22 mouse cellular contexts compared by ENCODE assay signal in genomic region chr6:37011597-37011996, GRCm38 (mm10).
DNase-seq lines count a peak whose midpoint lies in the region; ATAC-seq and TF ChIP-seq lines count a peak whose summit lies in the region.
"Had no signal": no experiment of that assay in that cellular context is flagged by ENCODE, and none has a peak within 500 bp of the region (broad histone marks: within the 10 kb centered on the region; RNA-seq: fewer than 3 reads in every experiment).

No protein-coding gene starts in this region.

- ATAC-seq in forebrain, postnatal 0 days, result no peak
- no peak for ATAC-seq in forebrain, embryonic 13.5 days
- no peak for ATAC-seq in midbrain, postnatal 0 days (ENCODE audit: low FRiP score)
- ATAC-seq in midbrain, embryonic 15.5 days (replicated peaks), result no peak
- no peak for ATAC-seq in midbrain, embryonic 11.5 days (ENCODE audit: low FRiP score)
- ATAC-seq: forebrain, embryonic 16.5 days had no signal

- no peaks in the 10 kb centered on the region for H3K9me3 ChIP-seq in forebrain, postnatal 0 days (ENCODE audit: low read length)
- H3K9me3 ChIP-seq in forebrain, embryonic 13.5 days (replicated peaks), result no peaks in the 10 kb centered on the region
- no peaks in the 10 kb centered on the region for H3K9me3 ChIP-seq in midbrain, postnatal 0 days (ENCODE audit: low read length)
- H3K9me3 ChIP-seq in midbrain, embryonic 15.5 days, result no peaks in the 10 kb centered on the region
- no peaks in the 10 kb centered on the region for H3K9me3 ChIP-seq in midbrain, embryonic 11.5 days (ENCODE audit: control insufficient read depth, low read length)
- H3K9me3 ChIP-seq: embryonic facial prominence, embryonic 12.5 days; heart, embryonic 15.5 days had no signal

- H3K4me1 ChIP-seq in forebrain, postnatal 0 days (ENCODE audit: insufficient read depth), result 0 out of 2 replicates have a peak, but pooled peaks cover 4% of the 10 kb centered on the region
- H3K4me1 ChIP-seq in forebrain, embryonic 13.5 days, result peaks cover 6% of the 10 kb centered on the region; the same call in 1 of the 2 replicates
- H3K4me1 ChIP-seq in midbrain, postnatal 0 days (ENCODE audit: insufficient read depth, low read length), result no peaks in the 10 kb centered on the region
- no peaks in the 10 kb centered on the region for H3K4me1 ChIP-seq in midbrain, embryonic 15.5 days
- H3K4me1 ChIP-seq in midbrain, embryonic 11.5 days (ENCODE audit: control insufficient read depth, insufficient read depth, low read length), result no peaks in the 10 kb centered on the region
- H3K4me1 ChIP-seq: embryonic facial prominence, embryonic 12.5 days had no signal

- TF ChIP-seq CTCF in forebrain, postnatal 0 days (IDR thresholded peaks at IDR 0.05; ENCODE audit: low read depth), result 0 out of 2 replicates have a peak, but pooled peaks have one; percentile 7
- TF ChIP-seq CTCF in layer of hippocampus, adult 2 months (conservative IDR thresholded peaks at IDR 0.05), result peak; percentile 43
- TF ChIP-seq CTCF in midbrain, postnatal 0 days (IDR thresholded peaks at IDR 0.05), result peak; percentile 41

- no peak overlapping the region for H3K4me2 ChIP-seq in forebrain, postnatal 0 days (ENCODE audit: low read depth)
- H3K4me2 ChIP-seq in forebrain, embryonic 13.5 days, result no peak overlapping the region
- H3K4me2 ChIP-seq in midbrain, postnatal 0 days (ENCODE audit: low read depth, low read length, poor library complexity, severe bottlenecking), result no peak overlapping the region
- no peak overlapping the region for H3K4me2 ChIP-seq in midbrain, embryonic 15.5 days
- no peak overlapping the region for H3K4me2 ChIP-seq in midbrain, embryonic 11.5 days
- H3K4me2 ChIP-seq: embryonic facial prominence, embryonic 12.5 days; heart, embryonic 11.5 days; heart, embryonic 15.5 days; hindbrain, embryonic 14.5 days had no signal

- H3K27ac ChIP-seq in forebrain, postnatal 0 days (ENCODE audit: low read depth, low read length), result no peak overlapping the region
- H3K27ac ChIP-seq in forebrain, embryonic 13.5 days, result no peak overlapping the region
- H3K27ac ChIP-seq in layer of hippocampus, adult 2 months, result no peak overlapping the region
- no peak overlapping the region for H3K27ac ChIP-seq in midbrain, postnatal 0 days (ENCODE audit: low read depth, low read length)
- H3K27ac ChIP-seq in midbrain, embryonic 15.5 days, result no peak overlapping the region
- no peak overlapping the region for H3K27ac ChIP-seq in midbrain, embryonic 11.5 days (ENCODE audit: low read depth, low read length)
- H3K27ac ChIP-seq: embryonic facial prominence, embryonic 12.5 days; heart, adult 2 months; heart, embryonic 15.5 days; hindbrain, embryonic 14.5 days had no signal

- H3K36me3 ChIP-seq in forebrain, postnatal 0 days (ENCODE audit: insufficient read depth), result peaks cover 5% of the 10 kb centered on the region; the same call in 1 of the 2 replicates
- H3K36me3 ChIP-seq in forebrain, embryonic 13.5 days (ENCODE audit: poor library complexity, severe bottlenecking), result no peaks in the 10 kb centered on the region
- H3K36me3 ChIP-seq in midbrain, postnatal 0 days (ENCODE audit: insufficient read depth, low read length), result no peaks in the 10 kb centered on the region; the same call in 1 of the 2 replicates
- H3K36me3 ChIP-seq in midbrain, embryonic 15.5 days (replicated peaks), result no peaks in the 10 kb centered on the region
- no peaks in the 10 kb centered on the region for H3K36me3 ChIP-seq in midbrain, embryonic 11.5 days (ENCODE audit: control insufficient read depth, insufficient read depth, low read length)
- H3K36me3 ChIP-seq: embryonic facial prominence, embryonic 12.5 days; heart, embryonic 15.5 days had no signal

- no peak overlapping the region for H3K9ac ChIP-seq in forebrain, postnatal 0 days
- no peak overlapping the region for H3K9ac ChIP-seq in forebrain, embryonic 13.5 days
- H3K9ac ChIP-seq in midbrain, postnatal 0 days (replicated peaks; ENCODE audit: low read length, poor library complexity, severe bottlenecking), result no peak overlapping the region
- H3K9ac ChIP-seq in midbrain, embryonic 15.5 days, result no peak overlapping the region
- no peak overlapping the region for H3K9ac ChIP-seq in midbrain, embryonic 11.5 days (ENCODE audit: low read length)
- H3K9ac ChIP-seq: embryonic facial prominence, embryonic 12.5 days; heart, embryonic 15.5 days; hindbrain, embryonic 14.5 days had no signal

- WGBS in forebrain, postnatal 0 days, result 93% methylated on average over 2 of the region's 2 CpGs
- 92% methylated on average over 2 of the region's 2 CpGs for WGBS in forebrain, embryonic 13.5 days
- 90% methylated on average over 2 of the region's 2 CpGs for WGBS in midbrain, postnatal 0 days
- 97% methylated on average over 2 of the region's 2 CpGs for WGBS in midbrain, embryonic 15.5 days
- WGBS in midbrain, embryonic 11.5 days, result 86% methylated on average over 2 of the region's 2 CpGs

- no peaks in the 10 kb centered on the region for H3K27me3 ChIP-seq in forebrain, postnatal 0 days (ENCODE audit: insufficient read depth, low read length)
- peaks cover 5% of the 10 kb centered on the region; the same call in 1 of the 2 replicates for H3K27me3 ChIP-seq in forebrain, embryonic 13.5 days
- no peaks in the 10 kb centered on the region for H3K27me3 ChIP-seq in midbrain, postnatal 0 days (ENCODE audit: insufficient read depth, low read length)
- no peaks in the 10 kb centered on the region for H3K27me3 ChIP-seq in midbrain, embryonic 15.5 days (replicated peaks)
- no peaks in the 10 kb centered on the region for H3K27me3 ChIP-seq in midbrain, embryonic 11.5 days (ENCODE audit: control insufficient read depth, insufficient read depth, low read length)
- H3K27me3 ChIP-seq: embryonic facial prominence, embryonic 12.5 days; heart, embryonic 15.5 days had no signal

- DNase-seq in forebrain, postnatal 0 days, result no peak
- DNase-seq in layer of hippocampus, adult 2 months (ENCODE audit: low spot score in 2 of 2), result no peak
- DNase-seq in layer of hippocampus, postnatal 14 days (ENCODE audit: low spot score in 2 of 2), result no peak
- DNase-seq in midbrain, postnatal 0 days (ENCODE audit: low spot score), result no peak
- no peak for DNase-seq in midbrain, embryonic 11.5 days (ENCODE audit: low spot score, missing footprints)
- no peak for DNase-seq in left cerebral cortex, postnatal 25 days (ENCODE audit: low spot score in 2 of 2)
- DNase-seq: adrenal gland, adult 8-10 months; adrenal gland, postnatal 36 days; cerebellum, adult 11 months; cerebellum, adult 8-10 months; cerebellum, postnatal 14 days; embryo, embryonic 11 days; gastrocnemius, postnatal 14 days; heart, adult 2 months; heart, postnatal 14 days had no signal

- intact Hi-C loops in left cerebral cortex, postnatal 25 days (cut with DNase I), result no loop called here

- H3K4me3 ChIP-seq in forebrain, postnatal 0 days (ENCODE audit: low read depth, low read length), result no peak overlapping the region
- no peak overlapping the region for H3K4me3 ChIP-seq in forebrain, embryonic 13.5 days
- H3K4me3 ChIP-seq in layer of hippocampus, adult 2 months, result no peak overlapping the region
- no peak overlapping the region for H3K4me3 ChIP-seq in midbrain, postnatal 0 days (ENCODE audit: low read depth, low read length)
- H3K4me3 ChIP-seq in midbrain, embryonic 15.5 days, result no peak overlapping the region
- H3K4me3 ChIP-seq in midbrain, embryonic 11.5 days (ENCODE audit: low read depth, low read length), result no peak overlapping the region
- H3K4me3 ChIP-seq: embryonic facial prominence, embryonic 12.5 days; heart, adult 2 months; heart, embryonic 15.5 days had no signal
